Mouse (Mus musculus): Measurements from ENCODE around the gene Olfr721-ps1. TPM values are rescaled to one million over a fixed set of nuclear protein-coding genes. Genes with fewer than 3 reads are reported as not detected.

Gene Olfr721-ps1
- not detected in 2 replicates for total RNA-seq (2017)

- no peak for ATAC-seq (ENCODE audit: extremely low read depth, insufficient number of reproducible peaks, low FRiP score, poor library complexity, severe bottlenecking)
These were observed at the start of gene Olfr721-ps1 for GRCm38 (mm10) chr14:14400998-14401397. Gene Olfr721-ps1 (plus strand): TSS chr14:14401298.

GRCm38 (mm10) chr14:14351721-14352590, 49.1 kb upstream of the Olfr721-ps1 start:
- ATAC-seq (ENCODE audit: extremely low read depth, insufficient number of reproducible peaks, low FRiP score, poor library complexity, severe bottlenecking) = peak; percentile 6; the same call in 1 of the 2 replicates

GRCm38 (mm10) chr14:14352606-14353005, 48.5 kb upstream of the Olfr721-ps1 start:
- no peak for ATAC-seq (ENCODE audit: extremely low read depth, insufficient number of reproducible peaks, low FRiP score, poor library complexity, severe bottlenecking)

DNA sequence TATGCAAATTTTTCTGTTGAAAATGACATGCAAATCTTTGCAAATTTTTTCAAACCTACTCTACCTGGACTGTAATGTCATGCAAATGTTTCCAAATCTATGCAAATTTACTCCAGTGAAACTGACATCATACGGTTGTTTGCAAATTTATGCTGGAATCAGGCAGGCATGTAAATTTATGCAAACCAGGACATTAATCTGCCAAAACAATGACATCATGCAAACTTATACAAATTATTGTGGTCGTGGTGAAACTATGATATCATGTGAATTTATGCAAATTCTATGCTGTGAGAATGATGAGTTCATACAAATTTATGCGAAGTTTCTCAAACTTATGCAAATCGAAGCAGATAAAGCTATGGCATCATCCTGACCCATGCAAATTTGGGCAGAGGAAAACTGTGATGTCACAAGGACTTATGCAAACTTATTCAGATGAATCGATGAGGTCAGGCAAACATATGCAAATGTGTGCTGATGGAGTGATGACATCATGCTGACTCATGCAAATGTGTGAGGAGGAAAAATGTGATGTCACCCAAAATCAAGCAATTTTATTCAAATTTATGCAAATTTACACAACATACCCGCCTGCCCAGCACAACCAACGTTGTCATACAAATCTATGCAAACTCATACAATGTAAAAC, 47.9 kb upstream of the Olfr721-ps1 start:
- no peak for ATAC-seq (ENCODE audit: extremely low read depth, insufficient number of reproducible peaks, low FRiP score, poor library complexity, severe bottlenecking)

- ATAC-seq (ENCODE audit: extremely low read depth, insufficient number of reproducible peaks, low FRiP score, poor library complexity, severe bottlenecking) = no peak
These were observed 47.2 kb upstream of the Olfr721-ps1 start for GRCm38 (mm10) chr14:14353740-14354510.

DNA sequence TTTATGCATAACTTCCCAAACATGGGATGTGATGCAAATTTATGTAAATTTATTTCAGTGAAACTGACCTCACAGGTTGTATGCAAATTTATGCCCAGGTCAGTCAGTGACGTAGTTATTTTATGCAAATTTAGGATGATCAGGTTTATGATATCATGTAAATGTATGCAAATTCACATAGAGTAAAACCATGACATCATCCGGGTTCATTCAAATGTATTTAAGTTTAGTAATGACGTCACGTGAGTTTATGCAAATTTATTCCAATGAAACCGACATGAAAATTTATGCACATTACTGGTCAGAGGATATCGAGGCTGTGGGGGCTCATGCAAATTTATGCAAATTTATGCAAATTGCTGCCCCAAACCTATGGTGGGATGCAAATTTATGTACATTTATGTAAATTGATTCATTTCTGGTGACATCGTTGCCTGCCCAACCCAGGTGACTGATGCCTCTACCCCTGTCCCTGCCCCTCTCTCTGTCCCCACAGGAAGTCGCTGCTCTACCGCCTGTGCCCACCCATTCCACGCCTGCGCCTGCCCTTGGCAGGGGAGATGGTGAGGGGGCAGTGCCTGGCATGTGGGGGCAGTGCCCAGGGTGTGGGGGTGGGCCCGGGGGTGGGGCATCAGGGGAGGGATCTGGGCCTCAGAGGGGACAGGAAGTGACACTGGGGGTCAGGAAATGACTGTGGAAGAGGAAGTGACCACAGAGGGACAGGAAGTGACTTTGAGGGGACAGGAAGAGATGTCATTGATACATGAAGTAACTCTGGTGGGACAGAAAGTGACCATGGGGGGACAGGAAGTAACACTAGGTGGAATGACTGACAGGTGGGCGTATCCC, 46.4 kb upstream of the Olfr721-ps1 start:
- ATAC-seq (ENCODE audit: extremely low read depth, insufficient number of reproducible peaks, low FRiP score, poor library complexity, severe bottlenecking) = no peak

- no peak for ATAC-seq (ENCODE audit: extremely low read depth, insufficient number of reproducible peaks, low FRiP score, poor library complexity, severe bottlenecking)
These were observed 45.8 kb upstream of the Olfr721-ps1 start for GRCm38 (mm10) chr14:14355360-14355646.

- ATAC-seq (ENCODE audit: extremely low read depth, insufficient number of reproducible peaks, low FRiP score, poor library complexity, severe bottlenecking) = no peak
These were observed 5.6 kb upstream of the Olfr721-ps1 start for GRCm38 (mm10) chr14:14395535-14395934.

DNA sequence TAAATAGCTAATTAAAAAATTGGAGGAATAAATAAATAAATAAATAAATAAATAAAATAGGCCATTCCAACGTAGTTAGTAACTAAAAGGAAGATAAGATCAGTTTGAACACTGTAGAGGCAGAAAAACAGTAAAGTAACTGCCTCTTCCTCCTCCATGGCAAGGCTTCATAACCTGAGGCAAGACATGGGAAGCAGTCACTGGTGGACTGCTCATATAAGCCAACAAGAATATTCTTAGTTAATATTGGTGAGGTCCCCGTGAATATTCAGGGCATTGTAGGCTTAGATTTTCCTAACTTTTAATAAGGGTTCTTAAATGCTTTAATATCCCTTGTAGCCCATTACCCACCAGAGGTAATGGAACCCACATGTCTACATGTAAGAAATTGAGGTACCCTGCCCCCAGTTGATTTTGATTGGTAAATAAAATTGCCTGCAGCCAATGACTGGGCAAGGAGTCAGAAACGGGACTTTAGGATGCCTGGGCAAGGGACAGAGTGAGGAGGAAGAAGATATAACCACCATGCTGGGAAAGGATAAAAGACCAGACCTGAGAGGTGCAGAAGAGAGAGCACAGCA, 35.1 kb downstream of the Olfr721-ps1 start:
- ATAC-seq (ENCODE audit: extremely low read depth, insufficient number of reproducible peaks, low FRiP score, poor library complexity, severe bottlenecking) = no peak

Other genes starting within 250 kb of the Olfr721-ps1 start
- gene Olfr720, start 214.5 kb upstream of the Olfr721-ps1 start, total RNA-seq (2017) = not detected in 2 replicates
- gene Olfr31, start 78.5 kb upstream of the Olfr721-ps1 start, total RNA-seq (2017) = not detected in 2 replicates
- 2.1 and 12.4 TPM in 2 replicates for gene Il3ra, start 55.0 kb upstream of the Olfr721-ps1 start, total RNA-seq (2017)